Comparison of ENCODE assay signal across 14 mouse cellular contexts in genomic region chr2:32506673-32507668, GRCm38 (mm10). TPM values are rescaled to one million over a fixed set of nuclear protein-coding genes. Genes with fewer than 3 reads are reported as not detected.
DNase-seq lines count a peak whose midpoint lies in the region; ATAC-seq and TF ChIP-seq lines count a peak whose summit lies in the region.
"Had no signal": no experiment of that assay in that cellular context is flagged by ENCODE, and none has a peak within 500 bp of the region (broad histone marks: within the 10 kb centered on the region; RNA-seq: fewer than 3 reads in every experiment).

No protein-coding gene starts in this region.

- ATAC-seq in kidney, postnatal 0 days (replicated peaks; ENCODE audit: low FRiP score, low read depth) = no peak
- ATAC-seq in hindbrain, embryonic 14.5 days (ENCODE audit: low FRiP score) = no peak
- ATAC-seq: forebrain, postnatal 0 days had no signal

- H3K27ac ChIP-seq in kidney, postnatal 0 days = 0 out of 2 replicates have a peak overlapping the region, but pooled peaks have one; percentile 3
- peak overlapping the region; percentile 94 for H3K27ac ChIP-seq in brown adipose tissue, adult 24 weeks (replicated peaks; ENCODE audit: low read depth, low read length)
- H3K27ac ChIP-seq in hindbrain, embryonic 14.5 days = no peak overlapping the region
- H3K27ac ChIP-seq: hindbrain, embryonic 15.5 days; macrophage; neural tube, embryonic 12.5 days had no signal

- no peaks in the 10 kb centered on the region for H3K27me3 ChIP-seq in kidney, postnatal 0 days (ENCODE audit: insufficient read depth, low read length)
- H3K27me3 ChIP-seq in hindbrain, embryonic 14.5 days (ENCODE audit: control insufficient read depth, insufficient read depth, low read length) = no peaks in the 10 kb centered on the region
- H3K27me3 ChIP-seq: hindbrain, embryonic 15.5 days; neural tube, embryonic 12.5 days had no signal

- H3K4me2 ChIP-seq in kidney, postnatal 0 days (ENCODE audit: low read length) = no peak overlapping the region
- no peak overlapping the region for H3K4me2 ChIP-seq in hindbrain, embryonic 14.5 days (replicated peaks)
- H3K4me2 ChIP-seq: hindbrain, embryonic 15.5 days; neural tube, embryonic 12.5 days had no signal

- H3K9ac ChIP-seq in kidney, postnatal 0 days (ENCODE audit: low read depth, low read length) = no peak overlapping the region
- H3K9ac ChIP-seq in hindbrain, embryonic 14.5 days = no peak overlapping the region
- H3K9ac ChIP-seq: forebrain, postnatal 0 days; hindbrain, embryonic 15.5 days; neural tube, embryonic 12.5 days had no signal

- no peaks in the 10 kb centered on the region for H3K9me3 ChIP-seq in kidney, postnatal 0 days (replicated peaks; ENCODE audit: low read length)
- no peaks in the 10 kb centered on the region for H3K9me3 ChIP-seq in hindbrain, embryonic 14.5 days (ENCODE audit: control insufficient read depth, low read length)
- H3K9me3 ChIP-seq: hindbrain, embryonic 15.5 days had no signal

- no peak for DNase-seq in kidney, postnatal 0 days (ENCODE audit: low spot score)
- no peak for DNase-seq in kidney, adult 8-10 months
- peak; percentile 71 for DNase-seq in heart, adult 8-10 months (ENCODE audit: low spot score)
- DNase-seq in lung, postnatal 4 days = peak; percentile 38 to 52
- no peak for DNase-seq in layer of hippocampus, adult 18-20 months (ENCODE audit: low spot score in 2 of 2)
- DNase-seq in hindbrain, embryonic 14.5 days (ENCODE audit: low spot score) = no peak
- no peak for DNase-seq in layer of hippocampus, postnatal 10 days (ENCODE audit: low spot score in 2 of 2)
- DNase-seq: forebrain, postnatal 0 days; right cerebral cortex, postnatal 4 days; thymus, postnatal 4 days had no signal

- WGBS in kidney, postnatal 0 days = 52% methylated on average over 22 of the region's 22 CpGs
- 72% methylated on average over 22 of the region's 22 CpGs for WGBS in hindbrain, embryonic 14.5 days

- H3K36me3 ChIP-seq in kidney, postnatal 0 days (ENCODE audit: insufficient read depth, low read length) = no peaks in the 10 kb centered on the region
- H3K36me3 ChIP-seq in hindbrain, embryonic 14.5 days (replicated peaks; ENCODE audit: control insufficient read depth, insufficient read depth) = no peaks in the 10 kb centered on the region
- H3K36me3 ChIP-seq: hindbrain, embryonic 15.5 days; neural tube, embryonic 12.5 days had no signal

- no peak for TF ChIP-seq CTCF in kidney, postnatal 0 days (IDR thresholded peaks at IDR 0.05; ENCODE audit: low read depth)

- H3K4me1 ChIP-seq in kidney, postnatal 0 days (replicated peaks; ENCODE audit: insufficient read depth, low read length) = peaks cover 12% of the 10 kb centered on the region; the same call in 1 of the 2 replicates
- peaks cover 29% of the 10 kb centered on the region; the same call in 1 of the 2 replicates for H3K4me1 ChIP-seq in brown adipose tissue, adult 24 weeks (ENCODE audit: control insufficient read depth, insufficient read depth, insufficient read length, low read length)
- no peaks in the 10 kb centered on the region for H3K4me1 ChIP-seq in hindbrain, embryonic 14.5 days (replicated peaks; ENCODE audit: control insufficient read depth, insufficient read depth, low read length)
- H3K4me1 ChIP-seq: hindbrain, embryonic 15.5 days had no signal

- no peak overlapping the region for H3K4me3 ChIP-seq in kidney, postnatal 0 days (replicated peaks; ENCODE audit: low read depth, low read length)
- no peak overlapping the region for H3K4me3 ChIP-seq in brown adipose tissue, adult 24 weeks (ENCODE audit: insufficient read depth, low read depth, low read length)
- H3K4me3 ChIP-seq in hindbrain, embryonic 14.5 days (replicated peaks; ENCODE audit: low read length) = no peak overlapping the region
- H3K4me3 ChIP-seq: hindbrain, embryonic 15.5 days; neural tube, embryonic 12.5 days had no signal

RNA-seq across cellular contexts. Expression of gene Fam102a, which starts 28.2 kb away (rescaled TPM):
- 13.9 and 16.9 TPM in 2 replicates for polyA plus RNA-seq in kidney, postnatal 0 days (2015; fragmentation: Nextera tagmentation; extraction: Ambion mirVana)
- polyA plus RNA-seq in brown adipose tissue, adult 24 weeks (2012; ENCODE audit: insufficient read depth, insufficient read length, missing spikeins) = 6.3 and 15.4 TPM in 2 replicates
- 10 to 100 TPM in 1 of 4 experiments, 1 to 10 TPM in 3; 6.8 to 10.9 (median 8.6) TPM for total RNA-seq in heart, adult 8-10 months (2022)
- 10 to 100 TPM; 76.0 to 77.2 TPM for total RNA-seq in layer of hippocampus, adult 18-20 months (2021)
- 7.8 and 8.3 TPM in 2 replicates for polyA plus RNA-seq in hindbrain, embryonic 14.5 days (2014; fragmentation: Nextera tagmentation; extraction: Ambion mirVana)
- 10 to 100 TPM; 34.8 to 38.0 TPM for total RNA-seq in layer of hippocampus, postnatal 10 days (2021)

RNA-seq across cellular contexts. Expression of gene Slc25a25, which starts 55.7 kb away (rescaled TPM):
- 15.0 and 16.9 TPM in 2 replicates for polyA plus RNA-seq in kidney, postnatal 0 days (2015; fragmentation: Nextera tagmentation; extraction: Ambion mirVana)
- polyA plus RNA-seq in brown adipose tissue, adult 24 weeks (2012; ENCODE audit: insufficient read depth, insufficient read length, missing spikeins) = 9.2 and 11.0 TPM in 2 replicates
- 1 to 10 TPM; 6.4 to 7.8 (median 7.0) TPM for total RNA-seq in heart, adult 8-10 months (2022)
- total RNA-seq in layer of hippocampus, adult 18-20 months (2021) = 10 to 100 TPM; 57.2 to 59.5 TPM
- 39.2 and 42.9 TPM in 2 replicates for polyA plus RNA-seq in hindbrain, embryonic 14.5 days (2014; fragmentation: Nextera tagmentation; extraction: Ambion mirVana)
- total RNA-seq in layer of hippocampus, postnatal 10 days (2021) = 10 to 100 TPM; 46.0 to 48.9 TPM

RNA-seq across cellular contexts. Expression of gene Naif1, which starts 56.7 kb away (rescaled TPM):
- polyA plus RNA-seq in kidney, postnatal 0 days (2015; fragmentation: Nextera tagmentation; extraction: Ambion mirVana) = 4.7 TPM in 2 replicates
- polyA plus RNA-seq in brown adipose tissue, adult 24 weeks (2012; ENCODE audit: insufficient read depth, insufficient read length, missing spikeins) = 1.8 and 2.1 TPM in 2 replicates
- 1 to 10 TPM; 3.4 to 4.4 (median 3.5) TPM for total RNA-seq in heart, adult 8-10 months (2022)
- total RNA-seq in layer of hippocampus, adult 18-20 months (2021) = 1 to 10 TPM; 4.6 to 4.8 TPM
- 5.3 TPM in 2 replicates for polyA plus RNA-seq in hindbrain, embryonic 14.5 days (2014; fragmentation: Nextera tagmentation; extraction: Ambion mirVana)
- total RNA-seq in layer of hippocampus, postnatal 10 days (2021) = 1 to 10 TPM; 3.4 TPM

Comparison
In these comparisons a context has a peak if more than half of its experiments do, and no peak if none do; other contexts are left out.
1. DNase-seq: peak in heart, adult 8-10 months (single experiment) and lung, postnatal 4 days (2 of 2); none in kidney, postnatal 0 days (single experiment), kidney, adult 8-10 months (0 of 2), layer of hippocampus, adult 18-20 months (0 of 2), hindbrain, embryonic 14.5 days (single experiment) and layer of hippocampus, postnatal 10 days (0 of 2).
2. RNA of gene Slc25a25, which starts 55.7 kb away (total RNA-seq): 57.2 to 59.5 TPM in layer of hippocampus, adult 18-20 months and 46.0 to 48.9 TPM in layer of hippocampus, postnatal 10 days; 6.4 to 7.8 TPM in heart, adult 8-10 months; every median in the first group is over 4 times any median in the second.